Mouse (Mus musculus) embryonic facial prominence, embryonic 15.5 days (tissue): ENCODE results near the gene Fez1. TPM values are rescaled to one million over a fixed set of nuclear protein-coding genes. Genes with fewer than 3 reads are reported as not detected.

ENCODE experiments used
- ATAC-seq: fragments of 200-750 bp; cut with Nextera tagmentation; 2 replicates; pipeline ENCODE4 v1.8.0; 2017; ENCODE audit warnings: low read depth, moderate TSS enrichment; ENCODE audit not compliant: insufficient number of reproducible peaks, low FRiP score, low TSS enrichment
- H3K27ac ChIP-seq: fragments of 300-500 bp; sonication (generic); replicated peaks from 2 replicates; pipeline ENCODE4 v1.5.1; 2015; ENCODE audit warnings: mild to moderate bottlenecking, inconsistent platforms
- H3K27me3 ChIP-seq: fragments of 300-500 bp; sonication (generic); 2 replicates; pipeline ENCODE4 v1.6.1; 2015; ENCODE audit warnings: inconsistent platforms
- H3K36me3 ChIP-seq: fragments of 300-500 bp; sonication (generic); 2 replicates; pipeline ENCODE4 v1.6.1; 2015; ENCODE audit warnings: mild to moderate bottlenecking, inconsistent platforms
- H3K4me1 ChIP-seq: fragments of 300-500 bp; sonication (generic); 2 replicates; pipeline ENCODE4 v1.6.1; 2015; ENCODE audit warnings: inconsistent platforms
- H3K4me2 ChIP-seq: fragments of 300-500 bp; sonication (generic); replicated peaks from 2 replicates; pipeline ENCODE4 v1.6.1; 2015; ENCODE audit warnings: mild to moderate bottlenecking, inconsistent platforms
- H3K4me3 ChIP-seq: fragments of 300-500 bp; sonication (generic); replicated peaks from 2 replicates; pipeline ENCODE4 v1.5.1; 2015; ENCODE audit warnings: mild to moderate bottlenecking, inconsistent platforms
- H3K9ac ChIP-seq: fragments of 300-500 bp; sonication (generic); 2 replicates; pipeline ENCODE4 v1.6.1; 2015; ENCODE audit warnings: inconsistent platforms
- H3K9me3 ChIP-seq: fragments of 300-500 bp; sonication (generic); replicated peaks from 2 replicates; pipeline ENCODE4 v1.6.1; 2016; ENCODE audit warnings: inconsistent platforms
- WGBS: fragments of 180-500 bp; shearing (Covaris S2); methylation state at CpG from one replicate; pipeline ENCODE4 v1.1.7; 2015; 5-methylcytosine and 5-hydroxymethylcytosine counted together
- polyA plus RNA-seq: library from polyadenylated mRNA; unstranded; fragments of >200 nt; fragmentation: Nextera tagmentation; extraction: Ambion mirVana; gene quantifications from 2 replicates; pipeline ENCODE4 v1.2.1, GENCODE M21; 2015

Gene Fez1
- polyA plus RNA-seq, 1 experiment from 2014 or later = 53.9 TPM

DNA sequence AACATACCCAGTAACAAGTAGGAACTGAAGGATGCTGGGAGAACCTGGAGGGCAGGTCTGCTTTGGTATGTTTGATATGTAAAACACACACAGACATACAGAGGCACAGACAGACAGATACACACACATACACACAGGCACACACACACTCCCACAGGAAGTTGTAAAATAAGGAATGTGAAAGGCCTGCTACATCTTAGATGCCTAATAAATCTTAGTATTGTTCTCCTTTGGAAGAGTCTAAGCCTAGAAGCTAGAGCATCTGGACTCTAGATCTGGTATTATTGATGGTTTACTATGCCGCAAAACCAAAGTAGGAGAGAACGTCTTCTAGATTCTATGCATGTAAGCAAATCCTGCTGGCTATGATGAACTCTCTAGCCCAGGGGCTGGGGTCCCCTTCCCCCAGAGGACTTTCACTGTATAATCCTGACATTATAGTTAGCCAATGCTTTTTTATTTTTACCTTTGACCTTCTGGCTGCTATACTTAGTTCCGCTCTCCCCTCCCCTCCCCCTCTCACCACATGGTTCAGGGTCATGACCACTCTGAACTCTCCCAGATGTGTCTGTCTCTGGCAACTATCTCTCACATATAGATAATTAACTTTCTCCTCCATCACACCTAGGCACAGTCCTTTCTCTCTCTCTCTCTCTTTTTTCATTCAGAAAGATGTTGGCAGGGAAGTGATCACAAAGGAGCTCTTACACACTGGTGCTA is 16.2 kb upstream of the Fez1 start:
- H3K27ac ChIP-seq = no peak overlapping the region
- no peaks in the 10 kb centered on the region for H3K27me3 ChIP-seq
- no peak overlapping the region for H3K4me2 ChIP-seq
- no peak for ATAC-seq
- 81% methylated on average over 3 of the region's 3 CpGs for whole genome bisulfite sequencing
- no peaks in the 10 kb centered on the region for H3K4me1 ChIP-seq
- H3K9me3 ChIP-seq = no peaks in the 10 kb centered on the region
- no peak overlapping the region for H3K9ac ChIP-seq
- H3K36me3 ChIP-seq = no peaks in the 10 kb centered on the region
- H3K4me3 ChIP-seq = no peak overlapping the region

DNA sequence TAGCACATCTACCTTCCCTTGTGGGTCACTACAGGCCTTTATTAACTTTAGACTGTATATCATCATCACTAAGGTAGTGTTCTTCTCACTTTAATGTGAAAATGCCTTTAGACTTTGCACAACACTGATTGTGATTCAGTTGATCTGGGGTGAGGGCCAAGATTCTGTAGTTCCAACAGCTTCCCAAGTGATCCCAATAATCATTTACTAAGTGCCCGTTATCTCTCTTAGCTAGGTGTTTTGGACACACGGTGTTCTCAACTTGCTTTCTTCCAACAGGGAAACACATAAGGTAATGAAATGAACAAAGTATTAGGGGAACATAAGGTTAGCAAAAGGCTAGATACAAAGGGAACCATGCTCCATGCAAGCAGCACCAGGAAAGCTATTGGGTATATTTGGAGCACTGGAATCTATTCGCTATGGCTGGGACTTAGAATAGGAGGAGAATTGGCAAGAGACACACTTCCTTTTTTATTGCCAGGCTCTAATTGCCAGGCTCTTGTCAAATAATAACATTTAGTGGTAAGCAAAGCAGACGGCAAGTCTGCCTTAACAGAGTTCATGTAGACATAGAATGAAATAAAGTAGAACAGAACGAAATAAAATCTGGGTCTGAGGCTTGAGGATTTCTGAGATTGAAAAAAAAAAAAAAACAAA is 13.4 kb upstream of the Fez1 start:
- ATAC-seq = no peak
- 77% methylated on average over 5 of the region's 5 CpGs for WGBS
- no peak overlapping the region for H3K4me2 ChIP-seq

GRCm38 (mm10) chr9:36814486-36814885 is 7.2 kb upstream of the Fez1 start:
- Histone ChIP-seq H3K27me3 (no peaks in the 10 kb centered on the region), H3K4me1 (no peaks in the 10 kb centered on the region), H3K9ac (no peak overlapping the region), H3K4me2 (no peak overlapping the region), H3K27ac (no peak overlapping the region), H3K9me3 (no peaks in the 10 kb centered on the region), H3K4me3 (no peak overlapping the region), H3K36me3 (no peaks in the 10 kb centered on the region)
- WGBS = 64% methylated on average over 3 of the region's 3 CpGs
- no peak for ATAC-seq

More for the DNA sequence above, 13.4 kb upstream of the Fez1 start:
- Histone ChIP-seq H3K27ac (no peak overlapping the region), H3K27me3 (no peaks in the 10 kb centered on the region), H3K9me3 (no peaks in the 10 kb centered on the region), H3K36me3 (no peaks in the 10 kb centered on the region), H3K4me3 (no peak overlapping the region), H3K9ac (no peak overlapping the region), H3K4me1 (no peaks in the 10 kb centered on the region)

GRCm38 (mm10) chr9:36818905-36819304 is 2.8 kb upstream of the Fez1 start:
- WGBS = 56% methylated on average over 4 of the region's 4 CpGs
- ATAC-seq = no peak
- Histone ChIP-seq H3K27ac (no peak overlapping the region), H3K36me3 (no peaks in the 10 kb centered on the region), H3K4me3 (no peak overlapping the region), H3K27me3 (no peaks in the 10 kb centered on the region), H3K9me3 (no peaks in the 10 kb centered on the region), H3K4me1 (peaks cover 7% of the 10 kb centered on the region; the same call in 1 of the 2 replicates), H3K4me2 (no peak overlapping the region), H3K9ac (no peak overlapping the region)

GRCm38 (mm10) chr9:36820969-36821643 is 558 bp upstream of the Fez1 start:
- Histone ChIP-seq H3K4me2 (peak overlapping the region; percentile 25), H3K36me3 (no peaks in the 10 kb centered on the region), H3K27ac (peak overlapping the region; percentile 51; the same call in 1 of the 2 replicates), H3K4me1 (peaks cover 7% of the 10 kb centered on the region; the same call in 1 of the 2 replicates), H3K9me3 (no peaks in the 10 kb centered on the region), H3K9ac (no peak overlapping the region), H3K27me3 (no peaks in the 10 kb centered on the region), H3K4me3 (0 out of 2 replicates have a peak overlapping the region, but pooled peaks have one; percentile 16)
- ATAC-seq = peak; percentile 78
- WGBS = 28% methylated on average over 9 of the region's 9 CpGs

DNA sequence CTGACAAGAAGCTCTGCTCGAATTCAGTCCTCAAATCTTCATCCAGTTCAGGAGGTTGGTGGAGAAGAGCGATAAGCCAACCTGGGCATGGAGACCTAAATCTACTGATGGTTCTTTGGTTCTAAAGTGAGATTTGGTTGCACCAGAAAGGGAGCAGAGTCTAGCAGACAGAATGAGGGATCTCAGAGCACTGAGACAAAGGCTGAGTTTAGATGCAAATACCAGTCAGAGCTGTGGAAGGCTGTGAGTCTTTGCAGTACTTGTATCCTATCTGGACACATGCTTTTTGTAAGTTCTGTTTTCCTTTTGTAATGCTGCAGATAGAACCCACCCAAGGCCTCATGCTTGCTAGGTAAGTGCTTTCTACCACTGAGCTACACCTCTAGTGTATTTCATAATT is 360 bp downstream of the Fez1 start:
- Histone ChIP-seq H3K36me3 (no peaks in the 10 kb centered on the region), H3K9ac (no peak overlapping the region), H3K4me3 (no peak overlapping the region), H3K4me2 (no peak overlapping the region), H3K27ac (peak overlapping the region; percentile 48; the same call in 1 of the 2 replicates), H3K27me3 (no peaks in the 10 kb centered on the region), H3K9me3 (no peaks in the 10 kb centered on the region), H3K4me1 (peaks cover 10% of the 10 kb centered on the region; the same call in 1 of the 2 replicates)
- 27% methylated on average over 2 of the region's 2 CpGs for WGBS
- no peak for ATAC-seq

- WGBS = 45% methylated on average over 2 of the region's 2 CpGs
- no peak for ATAC-seq
- peaks cover 4% of the 10 kb centered on the region; the same call in 1 of the 2 replicates for H3K4me1 ChIP-seq
- H3K4me2 ChIP-seq = no peak overlapping the region
- H3K27ac ChIP-seq = no peak overlapping the region
- no peak overlapping the region for H3K4me3 ChIP-seq
- H3K9me3 ChIP-seq = no peaks in the 10 kb centered on the region
- no peak overlapping the region for H3K9ac ChIP-seq
- H3K36me3 ChIP-seq = no peaks in the 10 kb centered on the region
- H3K27me3 ChIP-seq = 0 out of 2 replicates have a peak, but pooled peaks cover 4% of the 10 kb centered on the region
These were observed 5.1 kb downstream of the Fez1 start for GRCm38 (mm10) chr9:36826612-36827363.

DNA sequence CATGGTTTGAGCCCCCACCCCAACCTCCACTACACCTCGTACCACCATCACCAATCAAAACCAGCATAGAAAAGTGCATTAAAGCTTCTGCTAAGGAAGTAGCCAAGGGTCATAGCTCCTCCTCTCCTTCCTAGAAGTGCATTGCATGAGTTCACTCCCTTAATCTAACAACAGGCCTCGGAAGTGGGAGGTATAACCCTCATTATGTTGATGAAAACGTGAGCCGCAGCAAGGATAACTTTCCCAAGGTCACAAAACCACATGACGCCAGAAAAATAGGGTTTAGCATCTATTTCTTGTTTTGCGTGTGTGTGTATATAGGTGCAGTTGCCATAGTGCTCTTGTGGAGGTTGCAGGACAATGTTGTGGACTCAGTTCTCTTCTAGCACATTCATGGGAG is 9.7 kb downstream of the Fez1 start:
- no peak overlapping the region for H3K27ac ChIP-seq
- no peaks in the 10 kb centered on the region for H3K9me3 ChIP-seq
- H3K4me2 ChIP-seq = no peak overlapping the region
- no peaks in the 10 kb centered on the region for H3K36me3 ChIP-seq
- H3K9ac ChIP-seq = no peak overlapping the region
- peaks cover 19% of the 10 kb centered on the region for H3K4me1 ChIP-seq
- no peak for ATAC-seq
- no peak overlapping the region for H3K4me3 ChIP-seq
- H3K27me3 ChIP-seq = peaks cover 12% of the 10 kb centered on the region; the same call in 1 of the 2 replicates
- WGBS = 72% methylated on average over 6 of the region's 6 CpGs

DNA sequence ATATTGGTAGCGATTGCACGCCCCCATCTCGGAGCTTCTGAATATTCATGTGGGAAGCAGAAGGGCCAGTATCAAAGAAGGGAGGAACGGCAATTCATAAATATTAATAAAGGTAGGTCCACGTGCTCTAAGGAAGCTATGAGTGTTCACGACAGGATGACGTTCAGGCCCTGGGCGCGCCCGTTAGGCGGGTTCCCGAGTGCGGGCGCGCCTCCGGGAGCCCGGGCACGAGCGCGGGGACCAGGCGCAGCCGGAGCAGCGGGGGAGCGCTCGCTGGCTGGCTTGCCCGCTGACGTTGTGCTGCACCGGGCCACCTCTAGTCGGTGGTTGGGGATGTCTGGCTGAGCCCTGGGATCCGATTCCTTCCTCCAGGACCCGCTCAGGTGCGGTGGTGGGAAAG is 10.9 kb downstream of the Fez1 start:
- Histone ChIP-seq H3K4me3 (peak overlapping the region; percentile 50), H3K9me3 (no peaks in the 10 kb centered on the region), H3K36me3 (no peaks in the 10 kb centered on the region), H3K9ac (peak overlapping the region; percentile 21), H3K27ac (peak overlapping the region; percentile 55), H3K27me3 (peaks cover 12% of the 10 kb centered on the region; the same call in 1 of the 2 replicates), H3K4me1 (peaks cover 16% of the 10 kb centered on the region), H3K4me2 (peak overlapping the region; percentile 71)
- WGBS = 1% methylated on average over 31 of the region's 32 CpGs
- peak; percentile 83 for ATAC-seq

GRCm38 (mm10) chr9:36833043-36833881 is 11.6 kb downstream of the Fez1 start:
- H3K4me3 ChIP-seq = peak overlapping the region; percentile 50
- no peaks in the 10 kb centered on the region for H3K36me3 ChIP-seq
- no peaks in the 10 kb centered on the region for H3K9me3 ChIP-seq
- peak overlapping the region; percentile 55 for H3K27ac ChIP-seq
- peak overlapping the region; percentile 71 for H3K4me2 ChIP-seq
- peak overlapping the region; percentile 26 for H3K9ac ChIP-seq
- 3% methylated on average over 31 of the region's 31 CpGs for WGBS
- ATAC-seq = peak; percentile 62
- H3K27me3 ChIP-seq = peaks cover 12% of the 10 kb centered on the region; the same call in 1 of the 2 replicates
- peaks cover 16% of the 10 kb centered on the region for H3K4me1 ChIP-seq
